Mouse (Mus musculus) neural tube, embryonic 11.5 days (tissue): ENCODE data around the gene Ube2f. TPM values are rescaled to one million over a fixed set of nuclear protein-coding genes. Genes with fewer than 3 reads are reported as not detected.

Source experiments
- ATAC-seq: fragments of 200-750 bp; cut with Nextera tagmentation; 2 replicates; pipeline ENCODE4 v1.8.0; 2017; ENCODE audit warnings: moderate number of reproducible peaks, mild to moderate bottlenecking, moderate TSS enrichment, moderate library complexity; ENCODE audit not compliant: insufficient read depth, low FRiP score, low TSS enrichment
- DNase-seq: peaks from one replicate; pipeline ENCODE4 v3.0.0-alpha.2; 2015; ENCODE audit warnings: low spot score
- H3K27ac ChIP-seq: fragments of 300-500 bp; sonication (generic); 2 replicates; pipeline ENCODE4 v1.5.1; 2014; ENCODE audit warnings: low read depth, mild to moderate bottlenecking, low read length
- H3K27me3 ChIP-seq: fragments of 300-500 bp; sonication (generic); 2 replicates; pipeline ENCODE4 v1.6.1; 2014; ENCODE audit warnings: mild to moderate bottlenecking, low read length, mixed read lengths; ENCODE audit not compliant: control insufficient read depth, insufficient read depth
- H3K36me3 ChIP-seq: fragments of 300-500 bp; sonication (generic); 2 replicates; pipeline ENCODE4 v1.6.1; 2014; ENCODE audit warnings: mild to moderate bottlenecking, low read length, moderate library complexity, mixed read lengths; ENCODE audit not compliant: control insufficient read depth, insufficient read depth
- H3K4me1 ChIP-seq: fragments of 300-500 bp; sonication (generic); 2 replicates; pipeline ENCODE4 v1.6.1; 2014; ENCODE audit warnings: low read length, mixed read lengths; ENCODE audit not compliant: control insufficient read depth, insufficient read depth
- H3K4me2 ChIP-seq: fragments of 300-500 bp; sonication (generic); 2 replicates; pipeline ENCODE4 v1.6.1; 2014; ENCODE audit warnings: low read depth, mild to moderate bottlenecking, moderate library complexity
- H3K4me3 ChIP-seq: fragments of 300-500 bp; sonication (generic); 2 replicates; pipeline ENCODE4 v1.5.1; 2014; ENCODE audit warnings: low read depth, low read length
- H3K9ac ChIP-seq: fragments of 300-500 bp; sonication (generic); 2 replicates; pipeline ENCODE4 v1.6.1; 2014; ENCODE audit warnings: mild to moderate bottlenecking, low read length
- H3K9me3 ChIP-seq: fragments of 300-500 bp; sonication (generic); 2 replicates; pipeline ENCODE4 v1.6.1; 2016; ENCODE audit warnings: low read length; ENCODE audit not compliant: control insufficient read depth
- WGBS: fragments of 180-500 bp; shearing (Covaris S2); extraction: QIAGEN DNeasy Blood & Tissue Kit; methylation state at CpG from one replicate; pipeline ENCODE4 v1.1.7; 2014; 5-methylcytosine and 5-hydroxymethylcytosine counted together
- polyA plus RNA-seq: library from polyadenylated mRNA; unstranded; fragments of >200 nt; fragmentation: Nextera tagmentation; extraction: Ambion mirVana; gene quantifications from 2 replicates; pipeline ENCODE4 v1.2.1, GENCODE M21; 2014

Gene Ube2f
- polyA plus RNA-seq, 1 experiment from 2014 or later, result 86.8 TPM

GRCm38 (mm10) chr1:91248242-91248641, 1.9 kb upstream of the Ube2f start:
- Histone ChIP-seq H3K9ac (no peak overlapping the region), H3K4me2 (no peak overlapping the region), H3K27me3 (no peaks in the 10 kb centered on the region), H3K4me3 (no peak overlapping the region), H3K27ac (no peak overlapping the region), H3K9me3 (no peaks in the 10 kb centered on the region), H3K36me3 (no peaks in the 10 kb centered on the region), H3K4me1 (peaks cover 9% of the 10 kb centered on the region)
- ATAC-seq (no peak), DNase-seq (no peak)
- 94% methylated on average over 5 of the region's 5 CpGs for WGBS

GRCm38 (mm10) chr1:91248970-91249369, 1.1 kb upstream of the Ube2f start:
- Histone ChIP-seq H3K9me3 (no peaks in the 10 kb centered on the region), H3K9ac (no peak overlapping the region), H3K4me3 (no peak overlapping the region; the same call in 1 of the 2 replicates), H3K4me1 (peaks cover 9% of the 10 kb centered on the region), H3K36me3 (no peaks in the 10 kb centered on the region), H3K27ac (no peak overlapping the region), H3K4me2 (no peak overlapping the region; the same call in 1 of the 2 replicates), H3K27me3 (no peaks in the 10 kb centered on the region)
- DNase-seq, result no peak
- ATAC-seq, result no peak
- 54% methylated on average over 4 of the region's 4 CpGs for WGBS

- 0 out of 2 replicates have a peak, but pooled peaks have one; percentile 3 for ATAC-seq
- 1% methylated on average over 54 of the region's 70 CpGs for WGBS
- peak overlapping the region; percentile 98 for H3K4me3 ChIP-seq
Observed at GRCm38 (mm10) chr1:91250415-91251147, 477 bp downstream of the Ube2f start.

GRCm38 (mm10) chr1:91251148-91251650, 1.1 kb downstream of the Ube2f start:
- 59% methylated on average over 5 of the region's 5 CpGs for WGBS
- no peaks in the 10 kb centered on the region; the same call in 1 of the 2 replicates for H3K36me3 ChIP-seq

More at GRCm38 (mm10) chr1:91250415-91251147, 477 bp downstream of the Ube2f start:
- H3K9ac ChIP-seq, result peak overlapping the region; percentile 92
- H3K9me3 ChIP-seq, result no peaks in the 10 kb centered on the region
- no peak for DNase-seq
- peaks cover 9% of the 10 kb centered on the region for H3K4me1 ChIP-seq
- H3K27ac ChIP-seq, result 0 out of 2 replicates have a peak overlapping the region, but pooled peaks have one; percentile 62
- no peaks in the 10 kb centered on the region for H3K27me3 ChIP-seq
- H3K4me2 ChIP-seq, result peak overlapping the region; percentile 86
- no peaks in the 10 kb centered on the region; the same call in 1 of the 2 replicates for H3K36me3 ChIP-seq

GRCm38 (mm10) chr1:91251927-91252326, 1.8 kb downstream of the Ube2f start:
- ATAC-seq (no peak), DNase-seq (peak; percentile 16)
- Histone ChIP-seq H3K4me1 (peaks cover 9% of the 10 kb centered on the region), H3K27ac (no peak overlapping the region), H3K4me2 (no peak overlapping the region), H3K27me3 (no peaks in the 10 kb centered on the region), H3K36me3 (no peaks in the 10 kb centered on the region; the same call in 1 of the 2 replicates), H3K4me3 (no peak overlapping the region), H3K9me3 (no peaks in the 10 kb centered on the region), H3K9ac (no peak overlapping the region)
- 69% methylated on average over 8 of the region's 8 CpGs for WGBS

More at GRCm38 (mm10) chr1:91251148-91251650, 1.1 kb downstream of the Ube2f start:
- Histone ChIP-seq H3K27me3 (no peaks in the 10 kb centered on the region), H3K4me1 (peaks cover 9% of the 10 kb centered on the region), H3K27ac (no peak overlapping the region), H3K4me3 (peak overlapping the region; percentile 98), H3K4me2 (peak overlapping the region; percentile 86), H3K9ac (peak overlapping the region; percentile 92), H3K9me3 (no peaks in the 10 kb centered on the region)
- DNase-seq (no peak), ATAC-seq (no peak)

- H3K9me3 ChIP-seq, result no peaks in the 10 kb centered on the region
- no peak overlapping the region for H3K4me3 ChIP-seq
- no peaks in the 10 kb centered on the region; the same call in 1 of the 2 replicates for H3K36me3 ChIP-seq
- H3K27me3 ChIP-seq, result no peaks in the 10 kb centered on the region
- H3K4me1 ChIP-seq, result no peaks in the 10 kb centered on the region
- ATAC-seq (no peak), DNase-seq (no peak)
- H3K9ac ChIP-seq, result no peak overlapping the region
- no peak overlapping the region for H3K27ac ChIP-seq
- no peak overlapping the region for H3K4me2 ChIP-seq
Observed at GRCm38 (mm10) chr1:91257918-91258317, 7.8 kb downstream of the Ube2f start.

GRCm38 (mm10) chr1:91259794-91260193, 9.7 kb downstream of the Ube2f start:
- no peak for ATAC-seq
- no peak for DNase-seq
- Histone ChIP-seq H3K27ac (no peak overlapping the region), H3K4me3 (no peak overlapping the region), H3K9me3 (no peaks in the 10 kb centered on the region), H3K4me1 (no peaks in the 10 kb centered on the region), H3K4me2 (no peak overlapping the region), H3K9ac (no peak overlapping the region), H3K27me3 (no peaks in the 10 kb centered on the region), H3K36me3 (no peaks in the 10 kb centered on the region; the same call in 1 of the 2 replicates)
- 93% methylated on average over 5 of the region's 5 CpGs for WGBS

GRCm38 (mm10) chr1:91262508-91262907, 12.4 kb downstream of the Ube2f start:
- Histone ChIP-seq H3K4me1 (no peaks in the 10 kb centered on the region), H3K9ac (no peak overlapping the region), H3K36me3 (no peaks in the 10 kb centered on the region), H3K27me3 (no peaks in the 10 kb centered on the region), H3K27ac (no peak overlapping the region), H3K4me2 (no peak overlapping the region), H3K4me3 (no peak overlapping the region), H3K9me3 (no peaks in the 10 kb centered on the region)
- no peak for DNase-seq
- ATAC-seq, result no peak
- 94% methylated on average over 7 of the region's 7 CpGs for WGBS

GRCm38 (mm10) chr1:91272260-91272659, 22.2 kb downstream of the Ube2f start:
- no peak overlapping the region for H3K27ac ChIP-seq
- H3K4me2 ChIP-seq, result no peak overlapping the region
- no peak overlapping the region for H3K4me3 ChIP-seq
- no peaks in the 10 kb centered on the region for H3K9me3 ChIP-seq
- no peak for ATAC-seq
- no peaks in the 10 kb centered on the region for H3K4me1 ChIP-seq
- H3K36me3 ChIP-seq, result peaks cover 4% of the 10 kb centered on the region; the same call in 1 of the 2 replicates
- 79% methylated on average over 2 of the region's 2 CpGs for WGBS
- H3K27me3 ChIP-seq, result no peaks in the 10 kb centered on the region
- DNase-seq, result no peak
- H3K9ac ChIP-seq, result no peak overlapping the region
